Mouse (Mus musculus) telencephalon, adult 2 months (tissue): ENCODE measurements around the gene Grxcr1.

ENCODE experiments used
- DNase-seq: peaks from one replicate; pipeline ENCODE4 v3.0.0-alpha.2; 2011; ENCODE audit warnings: low read depth, low spot score

The Grxcr1 gene

DNA sequence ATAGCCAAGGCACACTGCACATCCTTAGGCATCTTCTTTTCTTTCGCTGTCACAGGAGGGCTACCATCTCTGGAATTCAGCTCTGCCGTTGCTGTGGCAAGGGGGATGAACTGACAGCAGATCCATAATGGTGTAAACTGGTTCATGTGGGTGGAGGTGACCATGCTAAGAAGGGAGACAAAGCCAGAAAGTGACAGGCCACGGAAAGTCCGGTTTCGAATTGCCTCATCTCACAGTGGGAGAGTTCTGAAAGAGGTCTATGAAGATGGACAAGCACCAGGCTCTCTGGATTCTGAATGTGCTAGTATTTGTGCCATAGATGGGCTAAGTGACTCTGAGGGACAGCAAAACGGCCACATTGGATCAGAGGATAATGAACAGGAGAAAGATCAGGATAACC is at the start of gene Grxcr1:
Gene Grxcr1 (plus strand): TSS at position 92 of the 400 bp plus-strand sequence.
- DNase-seq: no peak

DNA sequence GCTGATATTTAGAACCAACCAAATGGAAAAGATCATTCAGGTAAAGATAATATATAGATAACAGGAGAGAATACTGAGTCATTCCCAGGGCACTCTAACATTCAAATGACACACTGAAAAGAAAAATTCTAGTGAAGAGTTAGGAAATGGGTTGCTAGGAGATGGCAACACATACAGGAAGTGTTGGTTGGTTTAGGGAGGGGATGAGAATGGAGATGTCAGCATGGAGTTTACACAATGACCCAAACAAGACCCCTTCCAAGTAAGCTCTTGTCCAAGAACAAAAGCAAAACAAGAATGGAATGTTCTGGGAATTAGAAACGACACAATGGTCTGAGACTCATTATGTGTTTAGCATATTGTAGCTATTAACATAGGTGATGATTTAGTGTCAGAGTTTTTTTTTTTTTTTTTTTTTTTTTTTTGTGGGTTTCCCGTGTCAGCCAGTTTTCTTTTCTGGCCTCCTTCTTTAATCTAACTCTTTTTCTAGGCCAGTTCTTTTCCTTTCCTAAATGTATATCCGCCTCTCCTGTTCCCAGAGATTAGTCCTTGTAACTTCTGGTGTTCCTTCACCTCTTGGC is 49.6 kb upstream of the Grxcr1 start:
- DNase-seq: no peak

DNA sequence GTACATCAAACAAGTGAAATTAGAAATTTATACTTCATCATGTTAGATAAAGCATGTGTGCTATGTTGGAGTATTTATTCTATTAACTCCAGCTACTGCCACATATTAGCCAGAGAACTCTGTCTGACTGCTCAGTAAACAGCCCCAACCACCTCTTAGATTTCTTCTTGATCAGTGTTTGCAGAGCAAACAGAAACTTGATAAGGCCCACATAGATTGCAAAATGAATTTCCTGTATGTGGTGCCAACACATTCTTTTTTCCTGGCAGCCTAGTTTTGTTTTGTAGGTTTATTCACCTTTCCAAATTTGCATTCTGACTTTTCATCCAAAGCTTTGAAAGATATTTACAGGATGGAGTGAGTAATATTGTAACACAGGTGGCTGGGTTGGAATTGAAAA is 41.2 kb upstream of the Grxcr1 start:
- no peak for DNase-seq

DNA sequence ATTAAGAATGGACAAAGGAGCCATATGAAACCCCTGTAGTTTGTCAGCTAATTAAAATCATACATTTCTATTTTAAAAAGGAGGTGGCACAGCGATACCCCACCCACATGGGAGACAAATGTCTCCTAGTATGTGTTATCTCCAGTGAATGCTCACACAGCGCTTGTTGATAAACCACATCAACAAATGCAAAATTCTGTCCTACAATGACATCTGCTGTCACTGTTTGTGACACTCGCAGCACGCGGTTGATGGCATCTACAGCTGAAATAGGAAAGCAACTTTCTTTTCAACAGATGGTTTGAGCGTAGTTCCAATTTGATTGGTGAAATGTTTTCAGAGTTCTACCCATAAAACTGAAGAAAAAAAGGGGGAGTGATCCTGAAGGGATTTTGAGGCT is 29.0 kb upstream of the Grxcr1 start:
- no peak for DNase-seq

DNA sequence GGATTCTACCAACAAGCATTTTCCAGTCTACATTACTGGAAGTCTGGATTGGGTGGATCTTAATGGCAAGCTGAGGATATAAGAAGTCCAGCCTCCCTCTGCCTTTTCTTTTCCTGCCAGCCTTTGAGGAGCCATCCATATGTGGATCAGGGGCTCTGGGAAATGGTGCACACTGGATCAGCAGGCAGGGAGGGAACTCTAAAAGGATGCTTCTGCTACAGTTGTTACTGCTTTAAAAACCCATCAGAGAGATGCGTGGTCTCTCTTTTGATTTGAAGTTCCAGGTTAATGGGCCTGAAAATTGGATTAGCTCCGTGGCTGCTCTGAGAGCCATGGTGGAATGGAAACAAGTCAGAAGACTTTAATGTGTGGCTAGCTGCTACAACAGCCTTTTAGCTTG is 27.7 kb upstream of the Grxcr1 start:
- no peak for DNase-seq

DNA sequence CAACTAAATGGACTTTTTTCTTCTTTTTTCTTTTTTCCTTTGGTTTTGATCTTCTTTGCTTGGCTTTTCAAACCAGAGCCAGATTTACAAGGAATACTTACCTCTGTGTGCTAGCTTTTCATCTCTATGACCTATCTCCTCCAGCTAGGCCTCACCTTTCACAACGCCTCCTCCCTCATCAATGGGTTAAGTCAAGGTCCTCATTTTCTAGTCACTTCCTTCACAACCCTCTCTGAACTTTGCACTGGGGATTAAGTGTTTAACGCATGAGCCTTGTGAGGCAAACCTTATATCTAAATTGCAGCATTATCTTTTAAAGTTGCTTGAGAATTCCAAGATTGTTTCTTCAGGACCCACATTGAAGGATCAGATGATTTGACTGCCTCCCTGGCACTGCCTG is 27.2 kb upstream of the Grxcr1 start:
- no peak for DNase-seq

DNA sequence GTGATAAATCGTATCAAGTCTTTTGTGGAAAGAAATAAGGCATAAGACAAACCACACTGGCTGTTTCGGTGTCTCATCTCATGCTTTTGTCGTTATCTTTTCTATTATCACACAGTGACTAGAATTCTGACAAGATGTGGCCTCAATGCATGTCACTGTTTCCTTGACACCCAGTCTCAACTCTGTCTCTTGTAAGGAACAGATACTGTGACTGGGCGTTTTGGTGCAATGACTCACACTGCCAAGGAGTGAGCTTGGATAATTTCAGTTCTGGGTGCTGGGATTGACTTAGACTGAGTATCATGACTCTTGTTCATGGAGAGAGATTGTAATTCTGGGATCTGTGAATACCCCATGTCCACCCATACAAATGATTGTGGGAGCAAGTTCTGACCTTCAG is 24.6 kb upstream of the Grxcr1 start:
- DNase-seq: no peak

DNA sequence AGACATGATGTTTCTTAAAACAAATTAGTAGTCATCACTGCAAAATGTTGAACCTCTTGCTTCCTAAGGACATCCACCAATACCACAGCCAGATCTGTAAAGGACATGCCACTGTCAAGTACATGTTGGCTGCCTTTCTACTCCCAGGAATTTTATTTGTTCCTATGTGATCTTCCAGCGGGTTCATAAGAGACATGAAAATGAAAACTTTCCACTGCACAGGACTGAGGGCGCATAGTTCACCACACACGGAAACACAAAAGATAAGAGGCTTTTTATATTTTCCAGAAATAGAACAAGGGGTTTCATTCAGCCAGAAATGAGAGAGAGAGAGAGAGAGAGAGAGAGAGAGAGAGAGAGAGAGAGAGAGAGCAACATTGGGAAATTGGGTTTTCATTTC is 20.1 kb upstream of the Grxcr1 start:
- no peak for DNase-seq

DNA sequence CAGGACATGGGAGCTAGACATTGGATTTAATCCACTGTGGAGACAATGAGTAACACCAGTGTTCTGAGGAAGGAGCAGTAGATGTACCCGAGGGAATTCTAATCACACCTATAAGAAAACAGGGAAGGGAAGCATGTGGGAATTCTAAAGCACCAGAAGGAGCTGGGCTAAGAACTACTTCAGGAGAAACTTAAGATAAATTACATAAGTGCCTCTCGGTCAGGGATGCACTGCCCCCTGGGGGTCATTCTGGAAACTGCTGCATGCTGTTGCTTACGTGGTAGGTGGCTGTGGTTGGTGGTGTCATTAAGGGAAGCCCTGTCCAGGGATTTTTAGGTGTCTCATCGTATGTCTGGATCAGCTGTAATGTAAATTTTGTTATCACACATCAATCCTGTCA is 19.0 kb upstream of the Grxcr1 start:
- DNase-seq: peak; percentile 55

DNA sequence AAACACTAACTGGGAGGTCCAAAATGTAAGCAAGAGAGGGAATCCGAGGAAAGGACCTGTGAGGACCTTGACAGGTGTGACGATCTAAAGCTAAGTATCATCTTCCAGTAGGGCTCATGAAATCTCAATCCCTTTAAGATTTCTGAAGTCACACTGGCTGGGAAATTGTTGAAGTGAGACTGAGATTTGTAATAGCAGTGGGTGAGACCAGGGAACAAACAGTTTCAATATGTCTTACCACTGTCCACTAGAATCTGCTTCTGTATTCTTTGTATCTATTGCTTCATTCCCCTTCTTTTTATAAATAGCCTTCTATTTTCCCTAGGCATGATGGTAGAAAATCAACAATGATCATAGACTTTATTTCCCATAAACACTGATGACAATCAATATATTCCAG is 10.8 kb upstream of the Grxcr1 start:
- DNase-seq: no peak

DNA sequence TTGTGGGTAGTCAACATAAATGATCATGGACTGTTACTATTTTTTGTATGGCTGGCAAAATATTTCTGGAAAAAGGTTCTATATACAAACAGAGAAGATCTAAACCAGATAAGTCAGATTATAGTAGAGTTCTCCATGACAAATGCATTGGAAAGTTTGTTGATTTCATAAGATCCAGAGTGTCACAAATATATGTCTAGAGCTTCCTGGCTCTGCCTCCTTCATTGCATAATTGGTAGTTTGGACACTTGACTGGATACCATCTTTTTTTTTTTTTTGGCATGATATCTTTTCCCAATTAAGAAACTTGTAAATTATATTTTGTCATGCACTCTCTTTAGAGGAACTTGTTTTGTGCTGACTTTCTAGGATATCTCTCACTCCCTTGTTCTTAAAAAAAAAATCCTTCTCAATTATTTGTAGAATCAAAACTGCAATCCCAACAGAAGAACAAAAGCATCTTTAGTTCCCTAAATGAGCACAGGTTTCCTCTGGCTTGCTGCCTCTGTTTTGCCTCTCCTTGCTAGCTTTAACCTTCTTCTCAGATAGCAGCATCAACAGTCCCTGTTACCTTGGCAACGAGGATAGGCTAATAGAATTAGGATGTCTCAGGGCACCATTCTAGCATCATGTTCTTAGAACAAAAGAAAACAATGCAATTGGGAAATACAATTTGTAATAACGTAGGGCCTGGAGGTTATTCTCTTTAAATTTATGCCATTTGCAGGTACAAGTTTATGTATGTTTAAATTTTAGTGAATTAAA is 4.8 kb upstream of the Grxcr1 start:
- DNase-seq: no peak

DNA sequence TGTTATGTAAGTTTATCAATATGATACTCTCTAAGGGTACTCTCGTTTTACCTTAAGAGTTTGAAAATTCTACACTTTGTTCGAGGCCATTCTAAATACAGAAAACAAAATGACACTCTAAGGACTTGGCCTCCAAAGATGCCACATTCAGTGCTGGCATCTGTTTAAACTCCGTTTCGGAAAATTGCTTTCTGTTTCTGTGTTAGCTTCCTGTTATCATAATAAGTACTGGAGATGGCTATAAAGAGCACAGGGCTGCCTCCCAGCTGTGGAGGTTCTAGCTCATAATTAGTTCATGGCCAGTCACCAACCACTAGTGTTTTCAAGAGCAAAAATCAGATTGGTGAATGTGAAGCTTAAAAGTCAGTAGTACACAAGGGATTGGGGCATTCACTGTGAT is 4.2 kb upstream of the Grxcr1 start:
- DNase-seq: no peak

DNA sequence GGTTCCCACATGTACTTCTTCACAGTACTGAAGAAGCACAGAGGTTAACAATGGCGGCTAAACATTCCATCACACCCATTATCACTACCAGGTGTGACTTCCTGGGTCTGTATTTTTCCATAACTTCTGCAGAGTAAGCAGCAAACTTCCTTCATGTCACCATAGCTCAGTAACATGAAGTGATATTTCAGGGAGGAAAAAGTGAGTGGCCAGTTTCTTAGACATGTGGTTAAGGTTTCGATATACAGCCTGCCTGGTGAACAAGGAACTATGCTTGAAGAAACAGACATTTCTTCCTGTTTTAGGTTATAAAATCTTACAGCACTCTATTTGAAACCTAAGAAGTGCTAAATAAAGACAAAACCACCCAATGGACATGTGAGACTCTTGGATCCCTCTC is 1.7 kb downstream of the Grxcr1 start:
- DNase-seq: no peak

DNA sequence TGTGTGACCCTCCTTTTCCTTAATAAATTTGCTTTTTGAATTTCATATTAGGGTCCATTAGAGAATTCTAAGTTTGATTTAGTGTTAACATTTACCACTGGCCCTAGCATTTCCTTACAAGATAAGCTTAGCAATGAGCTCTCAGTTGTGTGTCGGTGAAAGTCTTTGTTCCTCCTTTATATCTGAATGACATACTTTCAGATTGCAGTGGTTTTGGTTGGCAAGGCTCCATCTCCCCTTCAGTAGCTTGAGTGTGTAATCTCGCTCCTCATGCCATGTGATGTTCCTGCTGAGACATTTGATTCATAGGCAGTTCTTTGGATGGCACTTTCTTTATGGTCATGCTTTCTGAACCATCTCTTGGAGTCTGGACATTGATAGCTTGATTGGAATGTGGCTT is 7.4 kb downstream of the Grxcr1 start:
- no peak for DNase-seq

DNA sequence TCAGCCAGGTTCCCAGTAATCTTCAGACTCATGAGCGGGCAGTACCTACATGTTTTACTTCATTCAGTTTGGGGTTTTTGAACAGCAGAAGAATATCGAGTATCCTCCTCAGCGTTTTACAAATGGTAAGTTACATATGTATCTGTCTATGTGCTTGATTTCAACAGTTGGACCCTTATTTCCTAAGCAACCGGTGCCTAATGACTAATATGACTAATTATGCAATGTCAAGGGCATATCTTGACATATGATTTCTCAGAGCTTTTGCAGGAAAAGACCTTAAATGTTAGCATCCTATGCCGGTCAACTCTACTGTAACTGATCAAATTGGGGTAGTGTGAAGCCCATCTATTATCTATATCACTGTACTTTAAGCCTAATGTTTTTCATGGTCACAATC is 11.7 kb downstream of the Grxcr1 start:
- no peak for DNase-seq

DNA sequence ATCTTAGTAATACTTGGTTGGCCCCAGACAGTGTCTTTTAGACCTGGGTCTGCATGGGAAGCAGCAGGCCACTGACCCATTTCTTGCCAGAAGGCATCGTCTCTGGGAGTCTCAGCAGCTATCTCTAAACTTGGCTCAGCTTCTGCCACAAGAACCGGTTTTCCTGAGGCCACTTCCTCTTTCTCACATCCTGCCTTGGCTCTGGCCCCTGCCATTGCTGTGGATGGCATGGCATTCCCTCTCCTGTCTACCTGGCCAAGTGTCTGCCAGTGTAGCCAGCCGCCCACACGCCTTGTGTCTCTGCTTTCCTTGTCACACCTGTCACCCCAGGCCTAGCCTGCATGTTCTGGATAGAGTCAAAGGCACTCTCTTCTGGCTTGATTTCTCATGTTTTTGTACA is 17.1 kb downstream of the Grxcr1 start:
- DNase-seq: no peak

DNA sequence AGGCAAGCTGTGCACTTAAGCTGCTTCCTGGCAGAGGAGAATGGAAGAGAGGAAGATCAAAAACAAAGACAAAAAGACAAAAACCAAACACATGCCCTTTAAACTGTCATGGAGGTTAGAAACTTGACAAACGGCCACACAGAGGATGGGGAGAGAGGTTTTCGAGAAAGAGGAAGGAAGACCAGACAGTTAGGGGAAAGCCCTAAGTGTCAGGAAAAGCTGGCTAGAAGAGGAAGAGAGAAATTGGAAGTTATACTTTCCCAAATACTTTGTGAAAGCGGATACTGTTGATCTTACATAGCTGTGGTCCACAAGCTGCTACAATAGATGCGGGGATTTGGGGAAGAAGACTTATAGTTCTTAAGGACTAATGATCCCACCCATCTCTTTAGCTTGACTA is 17.9 kb downstream of the Grxcr1 start:
- DNase-seq: no peak

DNA sequence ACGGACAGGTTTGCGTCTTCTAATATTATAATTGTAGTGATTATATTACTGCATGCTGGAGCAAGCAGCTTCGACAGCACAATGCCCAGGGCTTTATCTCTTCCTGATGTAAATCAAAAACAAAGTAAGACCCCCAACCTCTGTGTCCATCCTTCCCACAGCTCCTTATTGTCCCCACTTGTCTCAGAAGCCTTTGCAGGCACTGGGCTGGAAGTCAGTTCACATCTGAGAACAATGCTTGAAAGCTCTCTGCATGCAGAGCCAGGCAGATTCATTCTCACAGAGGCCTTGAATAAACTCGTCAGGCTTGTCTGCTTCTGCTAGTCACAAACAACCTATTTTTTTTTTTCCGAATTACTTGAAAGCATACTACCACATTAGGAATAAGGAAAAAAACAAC is 19.5 kb downstream of the Grxcr1 start:
- DNase-seq: no peak

DNA sequence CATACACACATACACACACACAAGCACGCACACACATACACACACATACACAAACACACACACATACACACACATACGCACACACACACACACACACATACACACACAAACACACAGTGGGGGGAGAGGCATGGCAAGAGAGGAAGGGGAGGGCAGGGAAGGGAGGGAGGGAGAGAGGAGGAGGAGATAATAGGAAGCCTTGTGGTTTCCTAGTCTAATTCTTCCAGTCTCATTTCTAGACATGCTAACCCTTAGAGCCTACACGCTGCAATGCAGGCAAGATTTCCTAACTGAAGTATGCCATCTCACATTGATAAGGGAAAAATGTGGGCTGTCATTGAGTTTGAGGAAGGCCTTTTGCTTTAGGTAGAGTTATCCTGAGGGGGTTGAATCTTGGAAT is 25.9 kb downstream of the Grxcr1 start:
- DNase-seq: no peak

DNA sequence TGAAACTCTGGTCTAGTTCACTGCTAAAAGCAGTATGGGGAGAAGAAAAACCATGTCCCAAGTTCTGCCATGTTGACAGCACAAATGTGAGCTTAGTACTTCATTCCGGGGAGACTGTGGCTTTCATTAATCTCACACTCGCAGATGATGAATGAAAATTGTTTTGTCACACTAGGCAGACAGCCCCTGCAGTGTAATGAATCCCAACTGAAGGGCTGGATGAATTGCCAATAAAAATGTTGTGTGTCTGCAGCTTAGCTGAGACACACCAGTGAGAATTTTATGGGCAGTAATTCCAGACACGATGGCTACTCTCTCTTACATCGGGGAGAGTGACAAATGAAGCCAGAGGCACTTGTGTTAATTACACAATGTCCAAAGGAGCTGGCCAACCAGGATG is 37.1 kb downstream of the Grxcr1 start:
- DNase-seq: no peak

DNA sequence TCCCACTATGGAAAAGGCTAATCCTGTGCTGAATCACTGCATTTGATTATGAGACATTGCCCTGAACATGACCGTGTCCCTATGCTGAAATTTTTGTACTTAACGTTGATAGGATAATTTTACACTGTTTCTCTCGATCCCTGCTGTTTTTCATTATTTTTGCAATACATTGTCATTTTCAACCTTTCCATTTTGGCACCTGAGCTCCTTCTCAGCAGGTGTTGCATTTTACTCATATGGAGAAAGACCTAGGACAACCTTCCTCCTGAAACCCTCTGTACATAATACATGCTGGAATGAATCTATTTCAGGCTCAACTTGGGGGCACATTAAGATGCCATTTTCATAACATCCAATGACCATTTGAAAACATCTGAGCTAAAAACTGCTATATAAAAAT is 38.7 kb downstream of the Grxcr1 start:
- DNase-seq: no peak

DNA sequence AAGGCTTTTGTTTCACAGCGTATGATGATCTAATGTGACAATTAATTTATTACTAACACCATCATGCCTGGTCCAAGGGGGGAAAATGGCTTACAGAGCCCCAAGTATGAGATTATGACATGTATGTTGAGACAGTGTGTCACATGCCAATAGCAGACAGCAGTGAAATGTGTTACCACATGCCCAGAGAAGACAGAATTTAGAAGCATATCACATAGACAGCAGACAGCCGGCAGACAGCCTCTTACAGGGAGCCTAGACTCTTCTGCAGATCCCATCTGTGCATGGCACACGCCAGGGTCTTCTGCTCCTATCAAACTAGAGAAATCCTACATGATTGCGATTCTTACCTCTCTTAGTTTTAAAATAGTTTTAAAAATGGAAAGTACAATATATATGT is 40.2 kb downstream of the Grxcr1 start:
- no peak for DNase-seq

DNA sequence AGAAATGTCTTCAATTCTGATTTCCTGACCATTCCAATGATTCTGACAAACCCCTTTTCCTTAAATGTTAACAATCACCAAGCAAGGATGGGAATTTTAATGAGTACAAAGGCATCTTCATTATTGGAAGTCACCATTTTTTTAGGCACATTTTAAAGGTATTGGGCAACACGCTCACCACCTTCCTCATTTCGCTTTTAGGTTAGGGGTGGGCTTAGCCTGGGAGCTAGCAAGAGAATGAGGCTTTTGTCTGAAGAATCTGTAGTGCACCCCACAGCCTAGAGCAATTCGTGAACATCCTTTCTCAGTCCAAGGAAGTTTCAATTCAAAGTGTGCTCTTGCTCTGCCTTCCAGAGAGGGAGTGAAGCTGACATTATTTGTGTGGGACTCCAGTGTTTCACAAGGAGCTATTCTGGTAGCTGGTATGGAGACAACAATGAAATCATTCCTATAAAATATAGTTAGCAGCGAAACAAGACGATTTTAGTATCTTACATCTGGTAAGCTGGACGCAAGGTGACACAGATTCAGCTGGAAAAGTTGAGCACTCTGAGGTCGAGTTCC is 55.0 kb downstream of the Grxcr1 start:
- DNase-seq: no peak
